Mouse (Mus musculus) ES-Bruce4 (cell line): ENCODE measurements at regions not wholly inside any gene's neighbourhood (a gene's known extent, or its start where the extent isn't known, plus 50 kb on each side); places are given as distances from the start of the nearest gene placed in this dataset.

Experiments used
- H3K27ac ChIP-seq: 2 replicates; pipeline ENCODE4 v1.5.1; 2012; ENCODE audit warnings: low read length, inconsistent platforms; ENCODE audit not compliant: insufficient read depth
- H3K27me3 ChIP-seq: 2 replicates; pipeline ENCODE4 v1.6.1; 2012; ENCODE audit warnings: mild to moderate bottlenecking, low read length, inconsistent platforms; ENCODE audit not compliant: control insufficient read depth, poor library complexity, insufficient read depth, severe bottlenecking
- H3K36me3 ChIP-seq: 2 replicates; pipeline ENCODE4 v1.6.1; 2012; ENCODE audit warnings: inconsistent platforms, mild to moderate bottlenecking, low read length, moderate library complexity; ENCODE audit not compliant: control insufficient read depth, poor library complexity, insufficient read depth, severe bottlenecking
- H3K4me1 ChIP-seq: one replicate; pipeline ENCODE4 v1.8.1; 2011; ENCODE audit warnings: low read length; ENCODE audit not compliant: control insufficient read depth, insufficient read depth
- H3K4me3 ChIP-seq: 2 replicates; pipeline ENCODE4 v1.5.1; 2011; ENCODE audit warnings: low read depth, mild to moderate bottlenecking, low read length
- H3K9ac ChIP-seq: 2 replicates; pipeline ENCODE4 v1.6.1; 2012; ENCODE audit warnings: low read depth, mild to moderate bottlenecking, inconsistent platforms; ENCODE audit not compliant: poor library complexity, severe bottlenecking
- H3K9me3 ChIP-seq: replicated peaks from 2 replicates; pipeline ENCODE4 v1.6.1; 2012; ENCODE audit warnings: mild to moderate bottlenecking, low read length, inconsistent platforms; ENCODE audit not compliant: control insufficient read depth, poor library complexity, insufficient read depth, severe bottlenecking
- CTCF ChIP-seq: IDR thresholded peaks from one replicate; pipeline ENCODE4 v1.8.1; 2011; ENCODE audit warnings: low read depth, low read length
- EP300 ChIP-seq: IDR thresholded peaks from 2 replicates; pipeline ENCODE4 v1.6.1; 2011; ENCODE audit warnings: low read depth, low read length; ENCODE audit not compliant: insufficient read depth
- POLR2A ChIP-seq: IDR thresholded peaks from one replicate; pipeline ENCODE4 v1.8.1; 2011; ENCODE audit warnings: low read length; ENCODE audit not compliant: insufficient read depth

- TF ChIP-seq CTCF (peak; percentile 74), POLR2A (no peak)
- H3K9me3 ChIP-seq = no peaks in the 10 kb centered on the region
These were observed 90.4 kb upstream of the Col1a2 start for GRCm38 (mm10) chr6:4414166-4414565.

GRCm38 (mm10) chr6:4415206-4415605 is 89.4 kb upstream of the Col1a2 start:
- no peaks in the 10 kb centered on the region for H3K36me3 ChIP-seq
- TF ChIP-seq EP300 (no peak), CTCF (no peak), POLR2A (no peak)
- H3K4me3 ChIP-seq = no peak overlapping the region
- H3K27me3 ChIP-seq = no peaks in the 10 kb centered on the region
- no peak overlapping the region for H3K9ac ChIP-seq
- H3K9me3 ChIP-seq = no peaks in the 10 kb centered on the region
- no peaks in the 10 kb centered on the region for H3K4me1 ChIP-seq
- no peak overlapping the region for H3K27ac ChIP-seq

More at GRCm38 (mm10) chr6:4414166-4414565, 90.4 kb upstream of the Col1a2 start:
- Histone ChIP-seq H3K27me3 (no peaks in the 10 kb centered on the region), H3K4me1 (no peaks in the 10 kb centered on the region), H3K36me3 (no peaks in the 10 kb centered on the region), H3K9ac (no peak overlapping the region), H3K4me3 (no peak overlapping the region), H3K27ac (no peak overlapping the region)

- no peaks in the 10 kb centered on the region for H3K9me3 ChIP-seq
- no peak for TF ChIP-seq POLR2A
- no peak overlapping the region for H3K27ac ChIP-seq
- H3K9ac ChIP-seq = no peak overlapping the region
- H3K36me3 ChIP-seq = no peaks in the 10 kb centered on the region
- no peak overlapping the region for H3K4me3 ChIP-seq
- H3K27me3 ChIP-seq = no peaks in the 10 kb centered on the region
- no peaks in the 10 kb centered on the region for H3K4me1 ChIP-seq
These were observed 87.3 kb upstream of the Col1a2 start for GRCm38 (mm10) chr6:4417247-4417709.

- Histone ChIP-seq H3K9me3 (no peaks in the 10 kb centered on the region), H3K27ac (no peak overlapping the region), H3K4me1 (no peaks in the 10 kb centered on the region), H3K9ac (no peak overlapping the region), H3K4me3 (no peak overlapping the region), H3K27me3 (no peaks in the 10 kb centered on the region), H3K36me3 (no peaks in the 10 kb centered on the region)
- TF ChIP-seq POLR2A (no peak), CTCF (no peak), EP300 (no peak)
These were observed 86.2 kb upstream of the Col1a2 start for GRCm38 (mm10) chr6:4418376-4418775.

GRCm38 (mm10) chr6:4418941-4419351 is 85.7 kb upstream of the Col1a2 start:
- Histone ChIP-seq H3K4me1 (no peaks in the 10 kb centered on the region), H3K9ac (no peak overlapping the region), H3K4me3 (no peak overlapping the region), H3K27ac (no peak overlapping the region), H3K36me3 (no peaks in the 10 kb centered on the region), H3K9me3 (no peaks in the 10 kb centered on the region), H3K27me3 (no peaks in the 10 kb centered on the region)
- TF ChIP-seq CTCF (no peak), POLR2A (no peak), EP300 (no peak)

GRCm38 (mm10) chr6:4421466-4421865 is 83.1 kb upstream of the Col1a2 start:
- Histone ChIP-seq H3K36me3 (no peaks in the 10 kb centered on the region), H3K9me3 (no peaks in the 10 kb centered on the region), H3K4me3 (no peak overlapping the region), H3K4me1 (no peaks in the 10 kb centered on the region), H3K27ac (no peak overlapping the region), H3K9ac (no peak overlapping the region), H3K27me3 (no peaks in the 10 kb centered on the region)
- no peak for TF ChIP-seq POLR2A
- no peak for TF ChIP-seq CTCF
- TF ChIP-seq EP300 = no peak

- TF ChIP-seq EP300 (no peak), CTCF (no peak)
- H3K4me3 ChIP-seq = no peak overlapping the region
- H3K27ac ChIP-seq = no peak overlapping the region
- no peaks in the 10 kb centered on the region; the same call in 1 of the 2 replicates for H3K27me3 ChIP-seq
- H3K4me1 ChIP-seq = no peaks in the 10 kb centered on the region
- no peaks in the 10 kb centered on the region for H3K36me3 ChIP-seq
- H3K9ac ChIP-seq = no peak overlapping the region
- H3K9me3 ChIP-seq = no peaks in the 10 kb centered on the region
These were observed 77.5 kb upstream of the Col1a2 start for GRCm38 (mm10) chr6:4427122-4427521.
